Mouse (Mus musculus): Measurements from ENCODE around the gene Daw1.

DNA sequence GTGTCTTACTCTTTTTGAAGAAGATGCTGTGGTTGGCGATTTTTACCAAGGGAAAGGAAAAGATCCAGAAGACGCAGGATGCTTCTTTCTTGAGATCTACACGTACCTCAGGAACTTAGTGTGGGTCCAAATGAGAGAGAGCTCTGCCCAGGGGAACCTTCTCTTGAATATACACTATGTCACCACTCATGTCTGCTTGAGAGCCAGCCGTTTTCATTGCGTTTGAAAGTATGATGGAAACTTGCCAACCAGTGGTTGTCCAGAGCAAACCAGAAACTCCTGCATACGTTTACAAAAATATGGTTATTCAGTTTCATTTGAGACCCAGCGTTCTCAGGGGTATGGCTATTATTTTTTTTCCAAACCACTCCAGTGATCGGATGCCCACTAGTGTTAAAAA lies 18.0 kb upstream of the Daw1 start:
- no peak for TF ChIP-seq CTCF (IDR thresholded peaks at IDR 0.05; ENCODE audit: extremely low read depth, insufficient read depth, insufficient read length, insufficient replicate concordance)
- no peak for TF ChIP-seq POLR2A (IDR thresholded peaks at IDR 0.05; ENCODE audit: low read depth, low read length)

Data from spleen, adult 2 months (tissue).